Mouse (Mus musculus): ENCODE data around the gene Sdf2. TPM values are rescaled to one million over a fixed set of nuclear protein-coding genes. Genes with fewer than 3 reads are reported as not detected.
A peak's percentile ranks its signal among the peaks of the same experiment; 100 is the strongest.

Sdf2 gene
- 95.9 and 132 TPM in 2 replicates for polyA plus RNA-seq (2012; rRNA removed)

GRCm38 (mm10) chr11:78245627-78246317 is at the start of gene Sdf2, which contains the start of gene Supt6:
TSS of gene Sdf2 (plus strand) at chr11:78245746.
TSS of gene Supt6 (minus strand) at chr11:78245987.
- H3K27me3 ChIP-seq (ENCODE audit: control insufficient read depth, insufficient read depth, low read length), result no peaks in the 10 kb centered on the region
- H3K36me3 ChIP-seq (ENCODE audit: control insufficient read depth, insufficient read depth, low read length), result peaks cover 8% of the 10 kb centered on the region
- peaks cover 2% of the 10 kb centered on the region; the same call in 1 of the 2 replicates for H3K4me1 ChIP-seq (replicated peaks; ENCODE audit: control insufficient read depth, insufficient read depth, low read length)
- under 1% methylated on average over 50 of the region's 50 CpGs for whole genome bisulfite sequencing
- peak within 1 kb of the TSS; percentile 94 for H3K27ac ChIP-seq (ENCODE audit: control insufficient read depth, insufficient read depth, low read length)
- H3K4me3 ChIP-seq (ENCODE audit: control insufficient read depth, insufficient read depth, low read length), result peak within 1 kb of the TSS; percentile 96
- DNase-seq, result peak; percentile 88
- TF ChIP-seq POLR2A (IDR thresholded peaks at IDR 0.05; ENCODE audit: control insufficient read depth, extremely low read depth, insufficient read depth, low read length, poor library complexity), result 0 out of 2 replicates have a peak, but pooled peaks have one; percentile 63
- no peak for TF ChIP-seq CTCF (IDR thresholded peaks at IDR 0.05; ENCODE audit: borderline replicate concordance, control insufficient read depth, extremely low read depth, insufficient read depth, low read length, poor library complexity)

- H3K27ac ChIP-seq (ENCODE audit: control insufficient read depth, insufficient read depth, low read length), result no peak overlapping the region
- TF ChIP-seq CTCF (IDR thresholded peaks at IDR 0.05; ENCODE audit: borderline replicate concordance, control insufficient read depth, extremely low read depth, insufficient read depth, low read length, poor library complexity) (no peak), POLR2A (IDR thresholded peaks at IDR 0.05; ENCODE audit: control insufficient read depth, extremely low read depth, insufficient read depth, low read length, poor library complexity) (no peak)
- H3K4me3 ChIP-seq (ENCODE audit: control insufficient read depth, insufficient read depth, low read length), result no peak overlapping the region
- H3K4me1 ChIP-seq (replicated peaks; ENCODE audit: control insufficient read depth, insufficient read depth, low read length), result no peaks in the 10 kb centered on the region
- H3K36me3 ChIP-seq (ENCODE audit: control insufficient read depth, insufficient read depth, low read length), result peaks cover 22% of the 10 kb centered on the region
- H3K27me3 ChIP-seq (ENCODE audit: control insufficient read depth, insufficient read depth, low read length), result no peaks in the 10 kb centered on the region
- no peak for DNase-seq
- 96% methylated on average over 3 of the region's 3 CpGs for WGBS
Observed at GRCm38 (mm10) chr11:78202372-78202771, 43.2 kb upstream of the Sdf2 start.

- Histone ChIP-seq H3K4me3 (ENCODE audit: control insufficient read depth, insufficient read depth, low read length) (no peak overlapping the region), H3K36me3 (ENCODE audit: control insufficient read depth, insufficient read depth, low read length) (peaks cover 41% of the 10 kb centered on the region), H3K27ac (ENCODE audit: control insufficient read depth, insufficient read depth, low read length) (no peak overlapping the region), H3K27me3 (ENCODE audit: control insufficient read depth, insufficient read depth, low read length) (no peaks in the 10 kb centered on the region), H3K4me1 (replicated peaks; ENCODE audit: control insufficient read depth, insufficient read depth, low read length) (no peaks in the 10 kb centered on the region)
- TF ChIP-seq CTCF (IDR thresholded peaks at IDR 0.05; ENCODE audit: borderline replicate concordance, control insufficient read depth, extremely low read depth, insufficient read depth, low read length, poor library complexity), result no peak
- no peak for TF ChIP-seq POLR2A (IDR thresholded peaks at IDR 0.05; ENCODE audit: control insufficient read depth, extremely low read depth, insufficient read depth, low read length, poor library complexity)
- WGBS, result 96% methylated on average over 6 of the region's 6 CpGs
- DNase-seq, result no peak
Observed at GRCm38 (mm10) chr11:78204287-78204686, 41.3 kb upstream of the Sdf2 start.

- 93% methylated on average over 13 of the region's 13 CpGs for WGBS
- Histone ChIP-seq H3K36me3 (ENCODE audit: control insufficient read depth, insufficient read depth, low read length) (peaks cover 54% of the 10 kb centered on the region), H3K4me1 (replicated peaks; ENCODE audit: control insufficient read depth, insufficient read depth, low read length) (no peaks in the 10 kb centered on the region), H3K4me3 (ENCODE audit: control insufficient read depth, insufficient read depth, low read length) (no peak overlapping the region), H3K27me3 (ENCODE audit: control insufficient read depth, insufficient read depth, low read length) (no peaks in the 10 kb centered on the region), H3K27ac (ENCODE audit: control insufficient read depth, insufficient read depth, low read length) (no peak overlapping the region)
- no peak for DNase-seq
- TF ChIP-seq CTCF (IDR thresholded peaks at IDR 0.05; ENCODE audit: borderline replicate concordance, control insufficient read depth, extremely low read depth, insufficient read depth, low read length, poor library complexity) (no peak), POLR2A (IDR thresholded peaks at IDR 0.05; ENCODE audit: control insufficient read depth, extremely low read depth, insufficient read depth, low read length, poor library complexity) (no peak)
Observed at GRCm38 (mm10) chr11:78205361-78206206, 40.0 kb upstream of the Sdf2 start.

- TF ChIP-seq CTCF (IDR thresholded peaks at IDR 0.05; ENCODE audit: borderline replicate concordance, control insufficient read depth, extremely low read depth, insufficient read depth, low read length, poor library complexity) (no peak), POLR2A (IDR thresholded peaks at IDR 0.05; ENCODE audit: control insufficient read depth, extremely low read depth, insufficient read depth, low read length, poor library complexity) (no peak)
- no peaks in the 10 kb centered on the region for H3K4me1 ChIP-seq (replicated peaks; ENCODE audit: control insufficient read depth, insufficient read depth, low read length)
- H3K27me3 ChIP-seq (ENCODE audit: control insufficient read depth, insufficient read depth, low read length), result no peaks in the 10 kb centered on the region
- H3K27ac ChIP-seq (ENCODE audit: control insufficient read depth, insufficient read depth, low read length), result no peak overlapping the region
- WGBS, result 96% methylated on average over 7 of the region's 7 CpGs
- H3K4me3 ChIP-seq (ENCODE audit: control insufficient read depth, insufficient read depth, low read length), result no peak overlapping the region
- DNase-seq, result no peak
- H3K36me3 ChIP-seq (ENCODE audit: control insufficient read depth, insufficient read depth, low read length), result peaks cover 70% of the 10 kb centered on the region
Observed at GRCm38 (mm10) chr11:78207190-78207589, 38.4 kb upstream of the Sdf2 start.

- Histone ChIP-seq H3K36me3 (ENCODE audit: control insufficient read depth, insufficient read depth, low read length) (peaks cover 92% of the 10 kb centered on the region), H3K4me3 (ENCODE audit: control insufficient read depth, insufficient read depth, low read length) (no peak overlapping the region), H3K27ac (ENCODE audit: control insufficient read depth, insufficient read depth, low read length) (no peak overlapping the region), H3K27me3 (ENCODE audit: control insufficient read depth, insufficient read depth, low read length) (no peaks in the 10 kb centered on the region), H3K4me1 (replicated peaks; ENCODE audit: control insufficient read depth, insufficient read depth, low read length) (no peaks in the 10 kb centered on the region)
- no peak for DNase-seq
- 97% methylated on average over 6 of the region's 6 CpGs for WGBS
- TF ChIP-seq CTCF (IDR thresholded peaks at IDR 0.05; ENCODE audit: borderline replicate concordance, control insufficient read depth, extremely low read depth, insufficient read depth, low read length, poor library complexity), result no peak
- TF ChIP-seq POLR2A (IDR thresholded peaks at IDR 0.05; ENCODE audit: control insufficient read depth, extremely low read depth, insufficient read depth, low read length, poor library complexity), result no peak
Observed at GRCm38 (mm10) chr11:78209886-78210285, 35.7 kb upstream of the Sdf2 start.

All from thymus, adult 2 months (tissue).